Mouse (Mus musculus) spleen, postnatal 36 days (tissue): Measurements from ENCODE around the gene Ccdc157.
A peak's percentile ranks its signal among the peaks of the same experiment; 100 is the strongest.

ENCODE experiments used
- DNase-seq, 2 experiments: peaks; one replicate each; pipeline ENCODE4 v3.0.0; 2022; ENCODE audit warnings: low spot score in 2 of 2, mixed read lengths in 1 of 2

Gene Ccdc157

DNA sequence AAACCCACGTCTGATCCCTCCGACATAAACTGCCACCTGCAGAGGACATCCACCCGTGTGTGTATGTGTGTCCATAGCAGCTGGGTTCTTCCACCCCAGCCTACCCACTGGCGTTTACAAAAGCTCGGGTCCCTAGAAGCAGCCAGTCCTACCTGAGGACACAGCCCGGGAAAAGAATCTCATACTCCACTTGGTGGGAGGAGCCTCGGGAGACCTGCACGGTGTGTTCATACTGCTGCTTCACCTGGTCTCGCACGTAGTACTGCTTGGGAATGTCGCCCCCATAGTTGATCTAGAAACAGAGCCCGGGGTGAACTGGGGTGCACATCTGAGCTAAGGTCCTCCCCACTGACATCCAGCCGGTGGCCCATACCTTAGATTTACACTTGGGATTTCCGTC is 56.6 kb downstream of the Ccdc157 start:
- DNase-seq: no peak

DNA sequence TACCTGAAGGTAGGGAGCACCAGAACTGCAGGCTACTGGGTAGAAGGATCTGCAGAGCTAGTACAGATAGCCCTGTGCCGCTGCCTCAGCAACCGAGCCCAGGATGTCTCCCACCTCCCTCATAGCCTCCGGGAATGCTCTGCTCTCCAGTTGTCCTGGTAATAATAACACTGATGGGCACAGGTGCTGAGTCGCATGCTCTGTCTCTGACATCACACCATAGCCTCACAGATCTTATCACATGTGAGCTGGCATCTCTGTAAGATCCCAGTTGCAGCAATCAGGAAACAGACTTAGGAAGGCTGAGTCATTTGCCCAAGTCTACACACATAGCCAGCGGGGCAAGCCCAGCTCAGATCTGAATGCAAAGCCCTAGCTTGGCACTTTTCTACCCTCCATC is 58.2 kb downstream of the Ccdc157 start:
- DNase-seq: no peak

DNA sequence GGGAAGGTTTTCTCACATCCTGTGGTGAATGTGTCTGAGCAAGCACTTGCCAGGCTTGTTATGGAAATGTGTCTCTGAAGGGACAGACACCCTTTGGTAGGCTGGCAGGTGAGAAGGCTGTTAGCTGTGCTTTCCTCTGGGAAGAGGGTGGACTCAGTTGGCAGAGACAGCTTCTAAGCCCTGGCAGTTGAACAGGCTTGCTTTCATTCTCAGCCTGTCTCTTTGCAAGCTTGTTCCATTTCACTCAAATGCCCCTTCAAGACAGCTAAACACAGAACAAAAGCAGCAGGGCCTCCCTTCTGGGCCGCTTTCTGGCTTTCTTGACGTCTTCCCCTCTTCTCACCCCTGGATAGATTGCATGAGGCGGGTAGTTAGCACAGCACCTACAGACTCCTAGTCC is 60.6 kb downstream of the Ccdc157 start:
- DNase-seq: no peak

DNA sequence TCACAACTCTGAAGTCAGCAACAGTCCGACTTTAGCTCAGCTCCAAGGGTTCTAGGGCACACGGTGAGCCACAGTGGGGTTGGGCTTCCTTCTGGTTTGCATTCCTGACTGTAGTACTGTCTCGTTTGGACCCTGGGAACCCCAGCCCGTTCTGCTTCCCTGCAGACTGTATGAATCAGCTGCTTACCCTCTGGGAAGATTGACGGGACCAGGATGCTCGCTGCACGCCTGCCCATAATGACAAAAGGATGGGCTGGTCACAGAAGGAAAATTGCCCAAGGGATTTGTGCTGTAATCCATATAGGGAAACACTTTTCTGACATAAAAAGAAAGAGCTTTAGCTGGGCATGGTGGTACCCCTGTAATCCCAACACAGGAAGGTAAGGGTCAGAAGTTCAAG is 61.3 kb downstream of the Ccdc157 start:
- no peak for DNase-seq

DNA sequence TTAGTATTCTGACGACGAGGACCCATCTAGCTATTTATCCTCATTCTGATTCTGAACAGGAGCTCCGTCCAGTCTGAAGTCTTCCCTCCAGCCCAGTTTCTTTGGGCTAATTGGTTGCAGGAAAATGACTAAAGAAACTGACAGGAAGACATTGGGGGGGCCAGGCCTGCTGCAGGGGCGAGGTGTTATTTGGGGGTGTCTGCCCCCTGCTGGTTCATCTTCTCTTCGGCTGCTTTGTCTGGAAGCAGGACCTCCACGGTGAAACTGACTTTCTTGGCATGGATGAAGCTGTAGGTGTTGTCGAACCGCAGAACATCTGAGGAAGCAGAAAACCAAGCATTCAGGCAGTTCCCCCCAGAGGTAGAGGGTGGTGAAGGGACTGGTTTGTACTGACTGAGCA is 62.0 kb downstream of the Ccdc157 start:
- no peak for DNase-seq

DNA sequence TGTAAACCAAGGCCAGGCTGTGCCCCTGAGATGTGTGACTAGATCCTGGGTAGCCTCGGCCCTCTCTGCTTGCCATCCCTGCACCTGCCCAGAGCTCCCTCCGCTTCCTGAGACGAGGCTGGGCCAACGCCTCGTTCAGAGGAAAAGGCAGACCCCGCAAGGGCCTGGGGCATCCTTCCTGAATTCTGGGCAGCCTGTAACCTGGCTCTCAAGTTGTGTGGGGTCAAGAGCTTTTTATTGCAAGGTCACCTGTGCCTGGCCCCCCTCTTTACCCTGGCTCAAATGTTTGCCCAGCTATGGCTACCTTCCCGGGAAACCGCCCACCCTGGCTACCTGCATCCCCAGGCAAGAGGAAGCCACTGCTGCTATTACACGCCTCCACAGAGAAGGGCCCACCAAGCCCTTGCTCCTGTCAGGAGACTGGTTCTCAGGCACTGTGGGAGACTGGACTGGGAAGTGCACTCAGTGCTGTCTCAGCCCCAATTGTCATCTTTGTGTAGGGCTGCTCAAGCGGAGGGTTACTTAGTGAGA is 62.9 kb downstream of the Ccdc157 start:
- no peak for DNase-seq

DNA sequence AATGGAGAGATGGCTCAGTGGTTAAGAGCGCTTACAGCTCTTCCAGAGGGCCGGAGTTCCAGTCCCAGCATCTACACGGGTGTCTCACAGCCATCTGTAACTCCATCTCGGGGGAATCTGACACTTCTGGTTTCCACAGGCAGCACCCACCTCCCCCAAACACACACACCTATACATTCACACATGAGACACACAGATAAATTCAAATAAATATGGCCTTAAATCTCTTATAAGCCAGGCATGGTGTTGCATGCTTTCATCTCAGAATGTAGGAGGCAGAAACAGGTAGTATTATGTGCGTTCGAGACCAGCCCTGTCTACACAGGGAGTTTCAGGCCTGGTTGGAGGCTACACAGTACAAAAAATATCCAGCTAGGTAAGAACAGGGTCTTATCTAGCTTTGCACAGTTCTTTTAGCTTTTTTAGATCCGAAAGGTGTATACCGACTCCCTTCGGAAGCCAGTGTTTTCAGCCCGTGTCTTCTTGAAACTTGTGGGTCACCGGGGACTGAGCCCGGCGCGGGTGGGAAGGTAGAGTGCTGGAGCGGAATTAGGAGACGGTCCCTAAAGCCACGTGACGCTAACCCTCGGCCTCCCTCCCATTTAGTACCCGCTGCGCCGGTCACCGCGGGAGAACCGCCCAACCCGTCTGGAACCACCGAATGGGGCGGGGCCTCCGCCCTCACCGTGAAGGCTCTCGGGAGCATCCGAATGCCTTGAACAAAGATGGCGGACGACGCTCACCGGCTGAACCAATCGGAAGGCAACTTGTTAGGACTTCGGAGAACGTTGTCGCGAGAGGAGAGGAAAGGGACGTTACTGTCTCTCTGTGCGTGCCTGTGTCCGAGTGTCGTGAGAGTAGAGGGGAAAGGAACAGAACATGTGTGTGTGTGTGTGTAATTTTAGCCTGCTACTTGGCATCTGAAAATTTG is 63.8 kb downstream of the Ccdc157 start:
- DNase-seq: peak; percentile 98 to 99

DNA sequence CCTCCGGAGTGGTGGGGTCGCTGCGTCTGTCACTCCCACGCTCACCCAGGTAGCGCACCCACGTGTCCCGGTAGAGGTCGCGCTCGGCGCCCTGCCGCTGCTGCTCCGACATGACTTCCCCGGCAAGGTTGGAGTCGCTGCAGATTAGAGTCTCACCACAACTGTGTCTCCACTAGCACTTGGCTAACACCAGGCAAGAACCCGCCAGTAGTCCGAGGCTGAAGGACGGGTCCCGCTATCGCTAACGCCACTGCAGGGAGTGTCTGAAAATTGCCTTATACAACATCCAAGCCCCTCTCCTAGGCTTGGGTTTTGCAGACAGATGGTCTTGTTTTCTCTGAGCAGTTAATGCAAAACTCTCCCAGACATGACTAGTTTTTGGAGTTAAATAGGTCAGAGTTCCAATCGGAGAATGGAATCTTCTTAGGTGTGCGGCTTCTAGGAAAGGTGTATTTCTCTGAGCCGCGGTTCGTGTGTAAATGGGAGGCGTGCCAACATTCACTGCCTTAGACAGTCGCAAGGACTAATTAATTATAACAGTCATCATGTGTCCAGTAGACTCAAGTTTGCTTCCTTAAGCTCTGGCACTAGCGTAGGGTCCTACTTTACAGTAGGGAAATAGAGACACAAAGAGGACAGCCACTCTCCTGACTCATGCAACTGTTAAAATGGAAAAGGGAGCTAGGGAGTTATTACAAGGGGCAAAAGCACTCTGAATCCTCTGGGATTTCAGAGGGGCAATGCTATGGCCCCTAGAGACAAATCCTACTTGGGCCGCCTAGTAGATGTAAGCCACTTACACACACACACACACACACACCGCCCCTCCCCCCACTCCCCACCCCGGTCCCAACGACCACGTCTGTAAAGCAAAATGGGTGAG is 64.7 kb downstream of the Ccdc157 start, which contains the start of gene Mtfp1:
Mtfp1 (minus strand) TSS at position 275 of the 883 bp plus-strand sequence.
- DNase-seq: peak; percentile 49 to 57

DNA sequence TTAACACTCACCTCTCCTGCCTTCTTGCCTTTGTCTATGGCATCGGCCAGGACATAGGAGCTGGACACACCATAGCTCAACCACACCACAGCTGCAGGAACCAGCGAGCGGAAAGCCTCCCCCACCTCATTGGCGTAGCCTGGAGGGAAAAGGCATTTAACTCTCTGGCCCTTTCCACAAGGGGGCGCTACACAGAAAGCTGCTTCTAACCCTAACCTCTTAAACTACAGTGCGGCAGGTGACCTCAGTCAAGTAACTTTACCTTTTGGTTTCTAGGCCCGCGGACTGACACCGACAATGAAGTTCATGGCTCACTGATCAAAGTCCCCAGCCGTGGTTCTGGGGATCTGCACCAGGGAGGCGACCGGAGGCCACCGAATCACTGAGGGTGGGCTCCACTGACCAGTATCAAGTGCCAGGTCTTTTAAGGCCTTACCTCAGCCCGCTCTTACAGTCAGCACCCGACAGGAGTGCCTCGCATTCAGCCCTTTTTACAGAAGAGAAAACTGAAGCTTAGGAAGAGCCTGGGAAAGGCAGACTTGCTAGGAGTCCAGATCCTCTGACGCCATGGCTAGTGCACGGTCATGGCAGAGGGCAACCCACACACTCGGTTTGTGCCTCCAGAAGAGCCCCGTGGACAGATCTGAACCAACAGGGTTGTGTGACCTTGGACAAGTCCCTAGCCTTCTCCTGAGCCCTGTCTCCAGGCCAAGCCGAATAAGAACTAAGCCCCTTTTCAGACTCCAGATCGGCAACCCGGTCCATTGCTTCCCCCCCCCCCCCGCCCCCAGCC is 65.5 kb downstream of the Ccdc157 start:
- DNase-seq: peak; percentile 64 to 77

DNA sequence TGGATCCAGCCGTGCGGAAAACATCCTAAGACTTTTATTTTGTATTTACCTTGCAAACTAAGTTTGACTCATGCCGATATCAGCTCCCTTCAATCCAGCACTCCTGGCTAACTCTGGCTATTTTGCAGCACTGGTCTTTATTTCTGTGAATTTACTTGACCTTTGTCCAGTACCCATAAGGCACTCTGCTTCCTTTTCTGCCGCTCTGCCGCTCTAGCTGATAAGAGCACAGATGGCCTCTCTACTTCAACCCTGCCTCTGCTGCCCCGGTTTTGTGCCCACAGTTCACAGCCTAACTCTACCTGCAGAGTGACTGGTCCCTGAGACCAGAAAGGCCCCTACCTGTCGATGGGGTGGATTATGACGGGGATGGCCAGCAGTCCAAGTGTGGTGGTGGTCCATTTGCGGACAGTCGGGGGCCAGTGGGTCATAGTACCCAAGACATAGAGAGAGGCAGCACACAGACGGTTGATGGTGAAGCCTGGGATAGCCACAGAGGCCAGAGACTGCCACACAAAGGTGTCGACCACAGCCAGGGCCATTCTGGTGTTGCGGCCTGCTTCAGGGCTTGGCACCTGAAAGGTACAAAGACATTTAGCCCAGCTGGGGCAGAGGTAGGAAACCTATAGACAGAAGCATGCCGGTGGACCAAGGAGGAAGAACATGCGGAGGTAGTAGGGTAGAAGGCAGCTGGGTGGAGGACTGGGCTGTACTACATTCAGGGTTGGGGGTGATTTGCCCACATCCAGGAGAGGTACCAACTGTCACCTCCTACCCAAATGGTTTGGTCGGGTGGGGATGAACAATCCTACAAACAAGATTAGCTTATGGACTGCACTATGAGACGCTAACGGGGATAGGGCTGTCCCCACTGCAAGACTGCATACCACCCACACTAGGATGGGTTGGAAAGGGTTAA is 66.4 kb downstream of the Ccdc157 start:
- DNase-seq: no peak
